Mouse (Mus musculus) cerebellum, adult 11-12 months (tissue): ENCODE data around the gene Utp14a.
"Not testable (repeated sequence)": the region's sequence is repeated elsewhere in the genome, so short reads cannot be mapped to it uniquely, and the experiment has no call there.

ENCODE experiments used
- DNase-seq: peaks from one replicate; pipeline ENCODE4 v3.0.0; 2022

The Utp14a gene

DNA sequence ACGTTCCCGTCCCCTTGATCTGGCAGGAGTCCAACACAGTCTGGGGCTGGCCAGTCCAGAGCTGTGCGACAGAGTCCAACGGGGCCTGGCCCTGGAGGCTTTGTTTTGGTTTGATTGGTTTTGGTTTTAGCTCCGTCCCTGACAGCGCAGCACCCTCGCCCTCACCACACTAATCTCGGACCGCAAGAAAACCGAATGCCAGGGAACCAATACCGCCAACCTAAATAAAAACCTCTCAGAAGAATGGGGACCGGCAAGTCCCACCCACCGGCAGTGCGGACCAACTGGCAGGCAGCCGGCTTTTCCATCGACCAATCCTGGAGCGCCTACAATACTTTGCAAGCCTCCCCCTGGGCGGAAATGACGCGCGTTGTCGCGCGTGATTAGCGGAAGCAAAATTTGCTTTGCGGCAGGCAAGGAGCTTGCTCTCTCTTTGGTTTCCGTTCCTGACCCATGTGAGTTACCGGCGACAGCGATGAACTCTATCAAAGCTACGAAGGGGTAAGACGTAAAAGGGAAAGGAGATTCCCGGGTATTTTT lies at the start of gene Utp14a:
TSS of gene Utp14a (plus strand) at position 395 of the 540 bp plus-strand sequence.
- peak; percentile 95 for DNase-seq

DNA sequence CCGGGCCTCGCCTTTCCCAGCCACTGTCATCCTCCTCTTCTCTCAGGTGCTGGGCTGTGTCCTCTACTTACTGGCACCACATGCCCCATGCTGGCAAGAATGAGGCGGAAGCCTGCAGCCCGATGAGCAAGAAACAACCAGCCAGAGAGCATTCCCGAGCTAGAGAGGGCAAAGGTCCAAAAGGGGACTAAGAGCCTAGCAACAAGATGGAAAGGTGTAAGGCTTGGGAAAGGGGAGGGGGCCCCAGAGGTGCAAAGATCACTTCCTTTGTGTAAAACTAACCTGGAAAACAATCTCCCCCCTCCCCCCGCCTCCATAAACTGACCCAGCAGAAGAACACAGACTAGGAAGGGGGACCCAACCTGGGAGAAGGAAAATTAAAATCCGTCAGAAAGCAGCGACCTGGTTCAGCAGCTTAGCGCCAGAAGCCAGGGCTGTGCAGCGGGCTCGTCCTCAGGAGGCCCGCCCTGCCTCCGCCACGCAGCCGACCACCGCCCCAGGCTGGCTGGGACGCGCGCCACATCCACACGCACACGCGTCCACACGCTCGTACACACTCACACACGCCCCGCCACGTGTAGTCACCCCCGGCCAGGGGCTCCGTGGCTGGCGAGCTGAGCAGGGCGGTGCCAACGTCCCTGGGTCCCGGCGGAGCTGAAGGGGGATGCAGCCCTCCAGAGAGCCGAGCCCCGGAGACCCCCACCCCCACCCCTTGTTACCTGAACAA lies 48.7 kb upstream of the Utp14a start:
- peak; percentile 58 for DNase-seq

DNA sequence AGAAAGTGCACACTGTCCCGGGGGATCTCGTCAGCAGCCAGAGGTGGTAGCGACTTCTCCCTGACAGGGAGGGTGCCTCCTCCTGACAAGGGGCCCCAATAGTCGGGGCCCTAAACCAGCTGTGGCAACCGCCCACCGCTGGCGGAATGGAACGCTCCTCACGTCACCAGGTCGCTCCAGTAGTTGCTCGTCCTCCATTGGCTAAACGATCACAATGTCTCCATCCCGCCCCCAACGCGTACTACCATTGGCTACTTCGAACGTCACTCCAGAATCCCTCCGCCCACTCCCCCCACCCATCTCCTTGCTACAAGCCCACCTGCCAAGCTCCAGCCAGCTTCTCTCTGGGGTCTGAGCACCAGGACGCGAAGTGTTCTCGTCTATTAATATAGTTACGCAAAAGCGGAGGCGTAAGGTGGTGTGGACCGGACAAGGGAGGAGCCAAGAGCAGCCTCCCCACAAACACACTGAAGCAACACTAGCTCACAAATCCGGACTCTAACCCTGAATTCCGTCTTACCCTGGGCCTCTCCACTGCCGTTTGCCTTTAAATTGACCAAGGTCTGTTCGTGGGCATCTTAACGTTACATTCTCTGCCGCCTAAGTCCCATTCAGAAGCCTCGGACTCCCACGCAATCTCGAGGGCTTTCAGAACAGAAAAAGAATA lies 48.0 kb upstream of the Utp14a start, which contains the start of gene Zdhhc9:
TSS of gene Zdhhc9 (minus strand) at position 360 of the 667 bp plus-strand sequence.
- peak; percentile 82 for DNase-seq

DNA sequence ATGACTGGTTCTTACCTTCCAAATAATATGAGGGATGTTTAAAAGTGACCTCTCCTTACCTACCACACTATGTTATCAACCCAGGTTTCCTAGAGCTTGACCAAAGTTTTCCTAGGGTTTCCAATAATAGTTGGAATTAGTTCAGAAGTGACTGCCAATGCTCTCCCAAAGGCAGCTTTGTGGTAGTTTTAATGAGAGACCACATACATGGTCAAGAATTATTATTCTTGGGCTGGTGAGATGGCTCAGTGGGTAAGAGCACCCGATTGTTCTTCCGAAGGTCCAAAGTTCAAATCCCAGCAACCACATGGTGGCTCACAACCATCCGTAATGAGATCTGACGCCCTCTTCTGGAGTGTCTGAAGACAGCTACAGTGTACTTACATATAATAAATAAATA lies 46.9 kb upstream of the Utp14a start:
- DNase-seq: not testable (repeated sequence)

DNA sequence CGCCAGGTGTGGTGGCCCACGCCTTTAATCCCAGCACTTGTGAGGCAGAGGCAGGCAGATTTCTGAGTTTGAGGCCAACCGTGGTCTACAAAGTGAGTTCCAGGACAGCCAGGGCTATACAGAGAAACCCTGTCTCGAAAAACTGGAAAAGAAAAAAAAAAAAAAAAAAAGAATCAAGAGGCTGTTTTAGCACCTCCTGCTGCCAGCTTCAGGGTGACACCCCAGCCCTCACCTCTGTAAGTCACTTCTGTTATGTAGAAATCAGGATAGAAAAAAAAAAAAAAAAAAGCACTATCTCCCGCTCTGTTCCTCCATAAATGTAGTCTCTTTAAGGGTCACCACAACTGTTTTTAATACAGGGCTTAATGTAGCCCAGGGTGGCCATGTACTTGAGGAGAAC lies 37.2 kb upstream of the Utp14a start:
- no peak for DNase-seq

DNA sequence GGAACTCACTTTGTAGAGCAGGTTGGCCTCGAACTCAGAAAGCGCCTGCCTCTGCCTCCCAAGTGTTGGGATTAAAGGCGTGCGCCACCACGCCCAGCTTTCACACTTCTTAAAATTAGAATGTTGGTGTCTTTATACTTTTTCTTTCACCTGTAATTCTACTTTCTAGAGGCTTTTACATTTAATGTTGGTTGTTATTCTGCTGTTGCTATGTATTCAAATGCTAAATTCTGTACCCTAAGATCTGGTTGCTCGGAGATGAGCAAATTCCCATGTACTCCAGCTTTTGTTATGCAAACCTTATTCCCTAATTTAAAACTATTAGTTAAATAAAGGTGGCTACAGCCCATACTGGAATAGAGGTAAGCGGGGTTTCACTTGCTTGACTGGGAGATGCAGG lies 34.0 kb upstream of the Utp14a start:
- DNase-seq: no peak

DNA sequence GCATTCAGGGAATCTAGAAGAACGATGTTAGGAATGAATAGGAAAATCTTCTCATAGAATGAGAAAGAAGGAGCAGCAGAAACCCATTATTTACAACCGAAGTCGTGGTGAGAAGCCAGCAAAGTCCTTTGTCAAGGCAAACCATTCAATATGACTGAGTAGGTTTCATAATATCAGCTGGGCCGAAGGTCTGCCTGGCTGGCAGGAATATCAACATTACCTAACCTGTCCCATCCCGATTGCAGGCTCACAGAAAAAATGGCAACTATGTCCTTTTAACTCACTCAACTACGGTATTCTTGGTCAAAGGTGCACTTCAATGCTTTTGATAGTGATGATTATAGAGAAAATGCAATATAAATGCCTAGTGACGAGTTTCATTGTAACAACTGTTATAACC lies 30.4 kb upstream of the Utp14a start:
- DNase-seq: no peak

DNA sequence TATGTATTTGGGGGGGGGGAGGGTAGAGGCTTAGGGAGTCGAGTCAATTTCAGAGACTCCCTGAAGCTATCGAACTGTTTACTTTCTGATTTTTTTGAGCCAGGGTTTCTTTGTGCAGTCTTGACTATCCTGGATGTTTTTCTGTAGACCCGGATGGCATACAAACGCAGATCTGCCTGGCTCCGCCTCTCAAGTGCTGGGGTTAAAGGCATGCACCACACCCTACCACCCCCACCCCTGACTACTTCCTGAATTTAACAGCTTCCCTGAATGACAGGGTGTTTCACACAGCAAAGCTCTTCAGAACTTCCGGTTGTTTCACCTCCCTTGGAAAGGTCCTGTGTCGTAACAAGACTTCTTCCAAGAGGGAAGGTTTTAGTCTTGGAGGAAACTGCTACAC lies 22.2 kb upstream of the Utp14a start:
- DNase-seq: no peak

DNA sequence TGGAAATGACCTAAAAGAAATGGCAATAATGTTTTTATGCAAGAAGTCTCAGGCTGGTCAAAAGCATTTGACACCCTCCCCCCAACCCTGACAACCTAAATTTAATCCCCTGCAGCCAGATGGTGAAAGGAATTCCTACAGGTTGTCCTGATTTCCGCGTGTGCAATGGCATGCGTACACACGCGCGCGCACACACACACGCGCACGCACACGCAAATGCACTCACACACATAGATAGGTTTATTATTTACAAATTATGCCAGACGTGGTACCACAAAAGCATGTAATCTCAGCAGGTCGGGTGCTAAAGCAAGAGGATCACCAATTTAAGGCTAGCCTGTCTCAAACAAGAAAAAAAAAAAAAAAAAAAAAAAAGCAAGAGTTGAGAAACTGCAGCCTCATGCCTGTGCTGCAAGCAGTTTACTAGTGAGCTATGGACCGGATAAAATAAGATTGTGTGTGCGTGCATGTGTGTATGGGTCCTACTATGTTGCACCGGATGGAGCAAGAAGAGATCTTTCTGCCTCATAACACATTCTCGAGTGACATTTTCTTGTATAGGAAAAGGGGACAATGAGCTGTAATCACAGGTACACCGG lies 733 bp upstream of the Utp14a start:
- peak; percentile 33 for DNase-seq

DNA sequence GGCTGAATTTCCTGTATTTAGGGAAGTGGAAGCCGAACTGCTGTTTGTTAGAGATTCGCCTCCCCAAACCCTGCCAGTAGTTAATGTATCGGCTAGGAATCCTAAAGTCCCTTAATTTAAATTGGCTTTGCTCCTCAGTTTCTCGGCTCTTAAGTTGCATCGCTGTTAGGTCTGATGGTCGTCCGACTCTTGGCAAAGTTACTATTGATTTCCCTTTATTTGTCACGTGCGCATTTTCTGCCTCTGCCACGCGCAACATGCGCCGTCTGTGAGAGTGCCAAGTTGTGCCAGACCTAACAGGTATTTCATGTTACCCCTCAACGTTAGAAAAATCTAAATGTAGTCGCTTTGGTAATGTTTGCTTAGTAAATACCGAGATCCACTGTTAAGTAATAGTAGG lies 349 bp downstream of the Utp14a start:
- DNase-seq: peak; percentile 20

DNA sequence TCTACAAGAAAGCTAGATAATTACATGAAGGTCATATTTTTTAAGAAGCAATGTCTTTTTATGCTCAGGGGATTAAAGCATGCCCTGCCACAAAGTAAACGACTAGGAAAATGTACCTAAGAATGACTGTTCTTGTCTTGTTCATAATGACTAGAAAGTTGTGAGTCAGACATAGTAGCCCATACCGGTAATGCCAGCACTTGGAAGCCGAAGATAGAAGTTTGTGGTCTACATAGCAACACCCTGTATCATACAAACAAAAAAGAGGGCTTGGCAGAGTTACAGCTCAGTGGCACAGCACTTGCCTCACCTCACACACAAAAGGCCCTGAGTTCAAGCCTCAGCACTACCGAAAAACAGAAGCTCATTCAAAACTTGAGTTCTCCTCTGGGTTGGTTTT lies 15.0 kb downstream of the Utp14a start:
- DNase-seq: no peak

DNA sequence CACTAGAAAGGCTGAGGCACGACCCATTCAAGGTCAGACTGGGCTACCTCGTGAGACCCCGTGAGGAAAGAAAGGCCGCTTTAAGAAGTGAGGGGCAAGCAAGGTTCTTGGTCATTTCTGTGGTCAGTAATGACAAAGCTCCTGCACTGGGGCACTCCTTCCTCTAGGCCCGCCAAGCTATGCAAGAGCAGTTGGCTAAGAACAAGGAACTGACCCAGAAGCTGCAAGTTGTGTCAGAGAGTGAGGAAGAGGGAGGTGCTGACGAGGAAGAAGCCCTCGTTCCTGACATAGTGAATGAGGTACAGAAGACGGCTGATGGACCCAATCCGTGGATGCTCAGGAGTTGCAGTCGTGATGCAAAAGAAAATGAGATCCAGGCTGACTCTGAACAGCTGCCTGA lies 18.0 kb downstream of the Utp14a start:
- no peak for DNase-seq

DNA sequence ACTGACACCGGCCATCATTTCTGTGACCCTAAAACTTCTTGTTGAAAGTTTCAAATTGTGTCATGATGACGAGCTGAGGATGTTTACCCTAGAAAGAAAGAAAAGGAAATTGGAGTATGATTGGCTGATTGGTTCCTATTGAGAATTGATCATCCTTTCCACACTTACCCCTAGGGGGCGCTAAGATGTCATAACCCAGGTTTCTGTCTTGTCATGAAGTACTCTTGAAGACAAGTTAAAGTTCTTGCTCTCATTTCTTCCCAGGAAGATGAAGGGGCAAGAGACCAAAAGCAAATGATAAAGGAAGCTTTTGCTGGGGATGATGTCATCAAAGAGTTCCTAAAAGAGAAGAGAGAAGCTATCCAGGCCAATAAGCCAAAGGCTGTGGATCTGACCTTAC lies 21.4 kb downstream of the Utp14a start:
- no peak for DNase-seq

DNA sequence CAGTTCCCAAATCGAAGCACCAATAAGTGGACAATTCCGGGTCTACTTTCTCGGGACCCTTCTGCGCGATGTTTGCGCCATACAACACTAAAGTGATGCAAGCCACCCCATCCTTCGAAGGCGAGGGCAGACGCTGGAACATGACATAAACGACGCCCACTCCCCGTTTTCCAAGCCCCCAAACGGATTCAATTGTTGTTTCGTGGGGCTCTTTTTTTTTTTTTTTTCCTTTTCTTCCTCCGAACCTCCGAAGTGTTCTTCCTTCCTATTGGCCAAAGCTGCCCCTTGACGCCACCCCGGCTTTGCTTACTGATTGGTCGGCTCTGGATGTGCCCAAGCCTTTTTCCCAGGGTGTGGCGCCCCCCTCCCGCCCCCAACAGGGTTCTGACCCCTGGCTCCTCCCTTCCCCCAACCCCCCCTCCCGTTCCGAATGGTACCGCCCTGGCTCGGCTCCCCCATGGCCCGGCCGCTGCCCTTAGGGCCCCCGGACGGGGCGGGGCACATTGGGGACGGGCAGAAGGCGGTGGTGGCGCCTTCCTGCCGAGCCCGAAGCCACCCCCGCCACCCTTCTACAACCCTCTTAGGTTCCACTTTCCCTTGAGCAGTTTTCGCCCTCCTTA lies 27.8 kb downstream of the Utp14a start:
- DNase-seq: peak; percentile 89

DNA sequence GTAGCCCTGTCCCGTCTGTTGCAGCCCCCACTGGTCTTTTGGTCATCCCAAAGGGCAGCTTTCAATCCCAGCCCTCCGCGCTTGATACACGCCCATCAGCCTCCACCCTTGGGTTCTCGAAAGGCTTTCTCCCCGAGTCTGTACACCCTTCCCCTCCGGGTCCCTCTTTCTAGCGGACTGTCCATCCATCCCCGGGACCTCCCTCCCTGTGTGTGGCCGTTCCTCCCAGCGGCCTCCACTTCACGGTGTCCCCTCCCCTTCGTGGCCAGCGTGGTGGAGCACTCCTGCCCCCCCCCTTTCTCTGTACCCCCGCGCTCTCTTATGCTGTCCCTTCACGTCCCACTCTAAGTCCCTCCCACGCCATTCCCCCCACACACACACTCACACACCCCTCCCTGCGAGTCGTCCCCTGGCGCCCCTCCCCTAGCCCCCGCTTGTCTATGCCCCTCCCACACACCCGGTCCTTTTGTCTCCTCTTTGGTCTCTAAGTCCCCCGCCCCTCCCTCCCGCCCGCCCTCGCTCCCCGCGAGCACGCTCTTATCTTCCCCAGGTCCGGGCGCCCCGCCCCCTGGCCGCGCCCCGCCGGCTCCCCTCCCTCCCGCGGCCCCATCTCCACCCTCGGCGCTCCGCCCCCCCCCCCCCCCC lies 28.5 kb downstream of the Utp14a start:
- peak; percentile 84 for DNase-seq

DNA sequence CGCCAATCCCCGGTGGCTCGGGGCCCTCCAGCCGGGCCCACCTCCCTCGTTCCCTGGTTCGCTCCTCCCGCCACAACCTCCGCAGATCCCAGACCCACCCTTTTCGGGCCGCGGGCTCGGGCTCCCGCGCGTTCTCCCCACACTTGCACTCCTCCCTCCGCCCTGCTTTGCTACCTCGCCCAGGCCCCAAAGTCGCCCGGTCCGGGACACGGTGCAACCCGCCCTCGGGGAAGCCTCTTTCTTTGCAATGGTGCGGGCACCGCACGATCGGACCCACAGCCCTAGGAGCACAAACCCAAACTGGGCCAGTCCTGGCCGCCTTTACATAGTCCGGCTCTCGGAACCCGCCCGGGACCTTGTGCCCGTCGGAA lies 29.0 kb downstream of the Utp14a start:
- DNase-seq: peak; percentile 74

DNA sequence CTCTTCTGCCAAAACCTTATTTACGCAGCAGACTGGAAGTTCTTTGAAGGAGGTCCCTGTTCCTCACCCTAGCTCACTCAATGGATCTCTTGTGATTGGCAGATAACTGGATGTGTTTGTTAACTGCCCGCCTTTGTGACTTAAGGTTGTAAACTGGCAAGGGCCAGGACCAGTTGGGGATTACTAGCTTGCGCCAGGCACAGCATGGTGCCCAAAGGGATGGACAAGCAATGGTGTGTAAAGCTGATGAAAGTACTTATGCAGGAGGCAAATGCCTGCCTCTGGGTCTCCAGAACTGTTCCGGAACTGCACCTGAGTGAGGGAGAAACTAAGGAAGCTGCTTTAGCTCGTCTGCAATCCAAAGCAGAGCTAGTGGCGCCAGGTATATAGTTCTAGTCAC lies 29.8 kb downstream of the Utp14a start:
- DNase-seq: peak; percentile 42

DNA sequence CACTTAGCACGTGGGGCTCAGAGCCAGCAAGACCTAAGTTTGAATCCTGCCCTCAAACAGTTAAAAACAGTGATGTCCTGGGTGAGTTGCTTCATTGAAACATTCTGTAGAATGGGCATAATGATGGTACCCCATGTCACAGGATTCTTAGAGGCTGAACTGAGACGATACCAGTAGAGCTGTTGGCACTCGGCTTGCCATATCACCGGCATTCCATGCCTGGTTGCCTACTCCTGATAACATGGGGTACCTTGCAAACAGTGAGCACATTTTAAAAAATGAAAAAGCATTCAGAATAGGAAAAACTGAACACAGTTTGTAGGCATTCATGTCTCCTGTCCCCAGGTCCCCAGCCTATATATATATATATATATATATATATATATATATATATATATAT lies 31.3 kb downstream of the Utp14a start:
- DNase-seq: no peak

DNA sequence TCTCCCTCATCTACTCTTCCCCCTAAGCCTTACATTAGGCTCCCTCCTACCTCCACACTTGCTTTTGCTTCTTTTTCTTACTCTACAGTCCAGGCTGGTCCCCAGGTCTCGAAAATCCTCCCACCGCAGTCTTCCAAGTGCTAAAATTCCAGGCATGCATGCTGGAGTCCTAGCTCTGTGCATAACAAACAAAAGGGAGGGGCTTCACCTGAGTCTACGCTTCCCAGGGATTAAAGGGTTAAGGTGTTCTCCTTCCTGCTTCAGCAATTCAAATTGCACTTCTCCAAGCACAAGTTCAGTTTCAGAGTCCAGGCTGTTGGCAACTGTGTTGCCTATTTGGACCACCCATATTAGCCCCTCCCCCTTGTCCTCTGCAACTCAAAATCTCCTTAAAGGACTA lies 34.8 kb downstream of the Utp14a start:
- no peak for DNase-seq

DNA sequence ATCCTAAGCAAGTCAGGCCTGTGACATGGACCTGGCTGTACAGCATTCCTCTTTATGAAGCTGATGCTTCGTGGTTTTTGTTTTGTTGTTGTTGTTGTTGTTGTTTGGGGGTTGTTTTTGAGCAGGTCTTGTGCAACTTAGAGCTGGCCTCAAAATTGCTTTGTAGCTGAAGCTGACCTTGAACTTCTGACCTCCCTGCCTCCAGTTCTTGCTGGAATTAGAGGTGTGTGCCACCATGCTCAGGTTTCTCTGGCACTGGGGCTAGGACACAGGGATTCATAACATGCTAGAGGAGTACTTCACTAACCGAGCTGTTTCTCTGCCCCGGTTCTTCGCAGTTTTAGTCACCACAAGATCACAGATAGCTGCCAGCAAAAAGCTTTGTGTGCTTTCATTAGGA lies 48.7 kb downstream of the Utp14a start:
- DNase-seq: no peak

DNA sequence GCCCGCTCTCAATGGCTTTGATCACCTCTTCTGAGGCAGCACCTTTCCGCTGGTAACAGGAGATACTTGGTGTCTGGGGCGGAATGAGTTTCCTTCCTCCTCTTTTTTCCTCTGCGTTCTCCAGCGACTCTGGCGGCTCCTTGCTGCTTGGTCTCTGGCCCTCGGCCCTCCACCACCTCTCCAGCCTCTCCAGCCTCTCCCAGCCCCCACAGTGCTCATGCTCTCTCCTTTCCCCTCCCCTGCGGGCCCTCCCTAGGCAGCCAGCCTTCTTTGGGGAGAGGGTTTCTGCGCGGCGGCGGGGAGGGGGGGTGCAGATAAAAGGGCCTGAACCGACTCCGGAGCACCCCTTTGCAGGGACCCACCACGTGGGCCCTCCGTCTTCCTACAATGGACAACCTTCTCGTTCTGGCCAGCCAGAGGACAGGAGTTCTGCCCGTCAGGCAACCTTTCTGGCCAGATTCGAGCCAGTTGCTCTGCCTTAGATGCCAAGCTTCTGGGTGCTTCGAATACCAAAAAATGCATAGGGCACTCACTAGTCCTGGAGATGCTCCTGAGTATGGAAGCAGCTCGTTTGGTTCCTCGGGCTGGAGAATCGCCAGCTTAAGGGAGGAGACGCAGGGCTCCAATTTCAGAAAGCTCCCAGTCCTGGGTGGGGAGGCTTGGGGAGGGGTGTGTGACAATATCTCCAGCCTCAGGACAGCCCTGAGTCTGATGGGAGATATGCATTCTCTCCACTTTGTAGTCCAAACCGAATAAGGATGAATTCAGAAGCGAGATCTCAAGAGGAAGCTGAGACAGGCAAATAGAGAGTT lies 54.2 kb downstream of the Utp14a start:
- DNase-seq: no peak

DNA sequence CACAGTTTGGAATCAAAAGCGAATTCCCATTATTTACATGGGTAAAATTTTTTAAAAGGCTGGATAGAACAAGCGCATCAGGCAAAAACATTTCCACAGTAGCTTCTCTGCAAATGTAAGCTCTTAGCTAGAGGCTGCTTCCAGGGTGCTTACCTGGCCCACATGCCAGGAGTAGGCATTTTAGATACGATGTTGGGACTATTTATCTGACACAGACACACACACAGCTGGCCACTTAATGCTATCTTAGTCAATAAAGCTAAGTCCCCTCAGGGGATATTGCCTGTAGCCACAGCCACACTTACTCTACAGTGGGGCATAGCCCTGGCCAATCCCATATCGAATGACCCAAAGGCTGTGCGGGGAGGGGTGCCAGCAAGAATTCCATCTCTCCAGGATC lies 55.1 kb downstream of the Utp14a start:
- DNase-seq: no peak
